Mouse (Mus musculus) embryonic facial prominence, embryonic 14.5 days (tissue): Measurements from ENCODE around the gene Pwwp2a. TPM values are rescaled to one million over a fixed set of nuclear protein-coding genes. Genes with fewer than 3 reads are reported as not detected.

ENCODE experiments used
- ATAC-seq: fragments of 200-750 bp; cut with Nextera tagmentation; 2 replicates; pipeline ENCODE4 v1.8.0; 2017; ENCODE audit warnings: low read depth, moderate number of reproducible peaks, moderate TSS enrichment
- DNase-seq: peaks from one replicate; pipeline ENCODE4 v3.0.0-alpha.2; 2015; ENCODE audit warnings: low spot score
- H3K27ac ChIP-seq: fragments of 300-500 bp; sonication (generic); replicated peaks from 2 replicates; pipeline ENCODE4 v1.5.1; 2014; ENCODE audit warnings: low read depth, mild to moderate bottlenecking, low read length, moderate library complexity
- H3K27me3 ChIP-seq: fragments of 300-500 bp; sonication (generic); replicated peaks from 2 replicates; pipeline ENCODE4 v1.6.1; 2014; ENCODE audit warnings: low read length; ENCODE audit not compliant: control insufficient read depth, insufficient read depth
- H3K36me3 ChIP-seq: fragments of 300-500 bp; sonication (generic); 2 replicates; pipeline ENCODE4 v1.6.1; 2014; ENCODE audit warnings: low read length, mixed read lengths; ENCODE audit not compliant: control insufficient read depth, insufficient read depth
- H3K4me1 ChIP-seq: fragments of 300-500 bp; sonication (generic); 2 replicates; pipeline ENCODE4 v1.6.1; 2014; ENCODE audit warnings: antibody characterized with exemption, low read length; ENCODE audit not compliant: control insufficient read depth, insufficient read depth
- H3K4me2 ChIP-seq: fragments of 300-500 bp; sonication (generic); 2 replicates; pipeline ENCODE4 v1.6.1; 2014; ENCODE audit warnings: low read depth, mild to moderate bottlenecking, low read length, moderate library complexity, mixed read lengths
- H3K4me3 ChIP-seq: fragments of 300-500 bp; sonication (generic); 2 replicates; pipeline ENCODE4 v1.5.1; 2014; ENCODE audit warnings: low read depth, mild to moderate bottlenecking, low read length
- H3K9ac ChIP-seq: fragments of 300-500 bp; sonication (generic); 2 replicates; pipeline ENCODE4 v1.6.1; 2014; ENCODE audit warnings: low read depth, mild to moderate bottlenecking, low read length, moderate library complexity, mixed read lengths
- H3K9me3 ChIP-seq: fragments of 300-500 bp; sonication (generic); 2 replicates; pipeline ENCODE4 v1.6.1; 2016; ENCODE audit warnings: low read length; ENCODE audit not compliant: control insufficient read depth
- WGBS: fragments of 180-500 bp; shearing (Covaris S2); extraction: QIAGEN DNeasy Blood & Tissue Kit; methylation state at CpG from one replicate; pipeline ENCODE4 v1.1.7; 2014; 5-methylcytosine and 5-hydroxymethylcytosine counted together
- polyA plus RNA-seq: library from polyadenylated mRNA; unstranded; fragments of >200 nt; fragmentation: Nextera tagmentation; extraction: Ambion mirVana; gene quantifications from 2 replicates; pipeline ENCODE4 v1.2.1, GENCODE M21; 2014

The Pwwp2a gene
- polyA plus RNA-seq, result 28.3 and 31.1 TPM in 2 replicates

- Histone ChIP-seq H3K4me1 (peaks cover 9% of the 10 kb centered on the region), H3K36me3 (peaks cover 16% of the 10 kb centered on the region), H3K9ac (peak within 1 kb of the TSS; percentile 97), H3K4me2 (peak within 1 kb of the TSS; percentile 84), H3K27me3 (no peaks in the 10 kb centered on the region), H3K4me3 (peak within 1 kb of the TSS; percentile 91), H3K27ac (peak within 1 kb of the TSS; percentile 91), H3K9me3 (no peaks in the 10 kb centered on the region)
- peak; percentile 99 for ATAC-seq
- DNase-seq, result peak; percentile 99
- WGBS, result under 1% methylated on average over 26 of the region's 87 CpGs
These were observed at the start of gene Pwwp2a for GRCm38 (mm10) chr11:43681472-43682414. Gene Pwwp2a, plus strand, starts transcription at chr11:43681998.

- DNase-seq (no peak), ATAC-seq (no peak)
These were observed 49.2 kb upstream of the Pwwp2a start for GRCm38 (mm10) chr11:43632566-43632965.

GRCm38 (mm10) chr11:43633165-43633564 is 48.6 kb upstream of the Pwwp2a start:
- H3K27ac ChIP-seq, result no peak overlapping the region
- 78% methylated on average over 6 of the region's 6 CpGs for WGBS
- no peak for ATAC-seq

More at GRCm38 (mm10) chr11:43632566-43632965, 49.2 kb upstream of the Pwwp2a start:
- Histone ChIP-seq H3K27ac (no peak overlapping the region), H3K4me2 (no peak overlapping the region), H3K36me3 (no peaks in the 10 kb centered on the region), H3K27me3 (no peaks in the 10 kb centered on the region), H3K9me3 (no peaks in the 10 kb centered on the region), H3K4me3 (no peak overlapping the region), H3K4me1 (peaks cover 7% of the 10 kb centered on the region), H3K9ac (no peak overlapping the region)
- 47% methylated on average over 4 of the region's 4 CpGs for WGBS

GRCm38 (mm10) chr11:43633658-43634401 is 48.0 kb upstream of the Pwwp2a start:
- ATAC-seq, result peak; percentile 74
- Histone ChIP-seq H3K4me3 (no peak overlapping the region), H3K27me3 (no peaks in the 10 kb centered on the region), H3K27ac (peak overlapping the region; percentile 67), H3K9ac (peak overlapping the region; percentile 32), H3K36me3 (no peaks in the 10 kb centered on the region), H3K9me3 (no peaks in the 10 kb centered on the region), H3K4me2 (peak overlapping the region; percentile 33), H3K4me1 (peaks cover 7% of the 10 kb centered on the region)
- DNase-seq, result peak; percentile 86
- 19% methylated on average over 19 of the region's 19 CpGs for WGBS

More at GRCm38 (mm10) chr11:43633165-43633564, 48.6 kb upstream of the Pwwp2a start:
- no peak overlapping the region for H3K4me2 ChIP-seq
- H3K9ac ChIP-seq, result no peak overlapping the region
- H3K4me1 ChIP-seq, result peaks cover 7% of the 10 kb centered on the region
- H3K36me3 ChIP-seq, result no peaks in the 10 kb centered on the region
- no peaks in the 10 kb centered on the region for H3K27me3 ChIP-seq
- H3K9me3 ChIP-seq, result no peaks in the 10 kb centered on the region
- H3K4me3 ChIP-seq, result no peak overlapping the region
- DNase-seq, result no peak

- no peak for DNase-seq
- Histone ChIP-seq H3K27ac (no peak overlapping the region), H3K36me3 (no peaks in the 10 kb centered on the region), H3K27me3 (no peaks in the 10 kb centered on the region), H3K9me3 (no peaks in the 10 kb centered on the region), H3K4me1 (peaks cover 7% of the 10 kb centered on the region), H3K4me3 (no peak overlapping the region), H3K4me2 (no peak overlapping the region), H3K9ac (no peak overlapping the region)
- no peak for ATAC-seq
- 78% methylated on average over 4 of the region's 4 CpGs for WGBS
These were observed 45.0 kb upstream of the Pwwp2a start for GRCm38 (mm10) chr11:43636761-43637160.

- ATAC-seq (no peak), DNase-seq (no peak)
- Histone ChIP-seq H3K9me3 (no peaks in the 10 kb centered on the region), H3K36me3 (no peaks in the 10 kb centered on the region), H3K9ac (no peak overlapping the region), H3K4me1 (peaks cover 16% of the 10 kb centered on the region), H3K27me3 (no peaks in the 10 kb centered on the region), H3K4me3 (no peak overlapping the region), H3K27ac (no peak overlapping the region), H3K4me2 (no peak overlapping the region)
- 94% methylated on average over 3 of the region's 3 CpGs for WGBS
These were observed 43.3 kb upstream of the Pwwp2a start for GRCm38 (mm10) chr11:43638486-43638885.

- no peak overlapping the region for H3K9ac ChIP-seq
- no peaks in the 10 kb centered on the region for H3K9me3 ChIP-seq
- peak overlapping the region; percentile 80 for H3K27ac ChIP-seq
- H3K36me3 ChIP-seq, result no peaks in the 10 kb centered on the region
- H3K4me2 ChIP-seq, result peak overlapping the region; percentile 6; the same call in 1 of the 2 replicates
- H3K27me3 ChIP-seq, result no peaks in the 10 kb centered on the region
- ATAC-seq, result peak; percentile 93
- no peak overlapping the region for H3K4me3 ChIP-seq
- H3K4me1 ChIP-seq, result peaks cover 13% of the 10 kb centered on the region
- DNase-seq, result peak; percentile 92
- 5% methylated on average over 2 of the region's 2 CpGs for WGBS
These were observed 38.6 kb upstream of the Pwwp2a start for GRCm38 (mm10) chr11:43643180-43643591.

GRCm38 (mm10) chr11:43645286-43645685 is 36.5 kb upstream of the Pwwp2a start:
- no peak for DNase-seq
- Histone ChIP-seq H3K36me3 (no peaks in the 10 kb centered on the region), H3K27me3 (no peaks in the 10 kb centered on the region), H3K9me3 (no peaks in the 10 kb centered on the region), H3K4me1 (peaks cover 13% of the 10 kb centered on the region), H3K27ac (no peak overlapping the region), H3K4me3 (no peak overlapping the region), H3K4me2 (no peak overlapping the region), H3K9ac (no peak overlapping the region)
- ATAC-seq, result no peak
- WGBS, result 90% methylated on average over 3 of the region's 3 CpGs
